Mouse (Mus musculus): Measurements from ENCODE around the gene Gcnt1. TPM values are rescaled to one million over a fixed set of nuclear protein-coding genes. Genes with fewer than 3 reads are reported as not detected.

Gcnt1 gene
- total and polyA plus RNA-seq, 3 experiments, result 0.22 TPM; not detected in 2

DNA sequence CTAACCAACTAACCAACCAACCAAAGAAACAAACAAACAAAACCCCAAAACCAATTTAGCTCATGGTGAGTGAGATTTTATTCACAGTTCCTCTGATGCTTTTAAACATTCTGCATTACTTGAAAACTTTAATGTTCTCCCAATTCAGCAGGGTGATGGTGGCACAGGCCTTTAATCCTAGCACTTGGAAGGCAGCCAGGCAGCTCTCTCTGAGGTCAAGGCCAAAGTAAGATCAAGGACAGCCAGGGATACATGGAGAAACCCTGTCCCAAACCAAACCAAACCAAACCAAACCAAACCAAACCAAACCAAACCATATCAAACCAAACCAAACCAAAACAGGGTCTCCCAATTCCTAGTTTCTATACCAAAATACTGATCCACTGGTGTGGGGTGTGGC is 6.2 kb upstream of the Gcnt1 start:
- Histone ChIP-seq H3K79me2 (ENCODE audit: control insufficient read depth, insufficient read depth, low read length, poor library complexity) (no peaks in the 10 kb centered on the region), H3K9me3 (replicated peaks; ENCODE audit: insufficient read depth, low read length) (no peaks in the 10 kb centered on the region), H3K4me3 (ENCODE audit: control insufficient read depth in 1 of 2, insufficient read depth in 1 of 2, low read depth in 2 of 2, low read length in 2 of 2) (no peak overlapping the region), H3K27ac (ENCODE audit: control insufficient read depth, low read depth, low read length) (no peak overlapping the region), H3K36me3 (ENCODE audit: control insufficient read depth in 1 of 2, insufficient read depth in 2 of 2, low read length in 2 of 2) (no peaks in the 10 kb centered on the region), H3K9ac (ENCODE audit: control insufficient read depth, low read depth, low read length, poor library complexity, severe bottlenecking) (no peak overlapping the region), H3K27me3 (ENCODE audit: control insufficient read depth in 1 of 2, insufficient read depth in 2 of 2, low read length in 2 of 2) (peaks cover 0 to 2% of the 10 kb centered on the region in 2 experiments; a peak in 1 of 4 replicates), H3K4me1 (ENCODE audit: control insufficient read depth in 1 of 2, insufficient read depth in 2 of 2, low read length in 2 of 2) (no peaks in the 10 kb centered on the region)
- DNase-seq (ENCODE audit: low read depth, low spot score), result no peak
- TF ChIP-seq CTCF (IDR thresholded peaks at IDR 0.05 in 2 of 3, conservative IDR thresholded peaks at IDR 0.05 in 1 of 3; ENCODE audit: control insufficient read depth in 1 of 3, insufficient read depth in 1 of 3, low read depth in 2 of 3, low read length in 3 of 3, poor library complexity in 1 of 3, severe bottlenecking in 1 of 3) (no peak), MAFK (IDR thresholded peaks at IDR 0.05; ENCODE audit: borderline replicate concordance, low read depth, low read length) (no peak), ZMIZ1 (IDR thresholded peaks at IDR 0.05; ENCODE audit: low read depth, low read length) (no peak), GABPA (IDR thresholded peaks at IDR 0.05; ENCODE audit: low read depth, low read length) (no peak), NELFE (IDR thresholded peaks at IDR 0.05; ENCODE audit: low read depth, low read length) (no peak), JUND (IDR thresholded peaks at IDR 0.05; ENCODE audit: low read depth, low read length) (no peak), TBP (IDR thresholded peaks at IDR 0.05; ENCODE audit: low read depth, low read length) (no peak), ELF1 (IDR thresholded peaks at IDR 0.05; ENCODE audit: low read depth, low read length) (no peak), MYC (IDR thresholded peaks at IDR 0.05; ENCODE audit: low read depth, low read length) (no peak), SIN3A (IDR thresholded peaks at IDR 0.05; ENCODE audit: low read length) (no peak), NRF1 (IDR thresholded peaks at IDR 0.05; ENCODE audit: insufficient read depth, low read depth, low read length, poor library complexity, severe bottlenecking) (no peak), BHLHE40 (IDR thresholded peaks at IDR 0.05; ENCODE audit: borderline replicate concordance, low read depth, low read length) (no peak), RCOR1 (IDR thresholded peaks at IDR 0.05; ENCODE audit: low read depth, low read length) (no peak), ZC3H11A (IDR thresholded peaks at IDR 0.05; ENCODE audit: low read depth, low read length) (no peak), POLR2AphosphoS5 (IDR thresholded peaks at IDR 0.05; ENCODE audit: borderline replicate concordance, low read depth, low read length) (no peak), USF1 (IDR thresholded peaks at IDR 0.05; ENCODE audit: low read depth, low read length) (no peak)

DNA sequence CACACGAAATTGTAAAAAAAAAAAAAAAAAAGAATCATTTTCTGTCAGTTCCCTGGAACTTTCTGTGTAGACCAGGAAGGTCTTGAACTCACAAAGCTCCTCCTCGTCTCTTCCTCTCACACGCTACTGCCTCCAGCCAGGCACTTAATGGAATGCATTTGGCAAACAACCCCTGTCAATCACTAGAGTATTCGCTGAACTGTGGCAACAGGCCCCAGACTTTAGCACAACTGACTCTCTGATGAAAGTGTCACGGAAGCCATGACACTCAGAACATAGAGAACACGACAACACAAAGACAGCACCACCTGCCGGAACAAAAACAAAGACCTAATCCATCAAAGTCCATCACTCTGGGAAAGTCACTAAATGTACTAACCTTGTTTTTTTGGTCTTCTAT is 3.1 kb downstream of the Gcnt1 start:
- peaks cover 0 to 2% of the 10 kb centered on the region in 2 experiments; a peak in 2 of 4 replicates for H3K27me3 ChIP-seq (ENCODE audit: control insufficient read depth in 1 of 2, insufficient read depth in 2 of 2, low read length in 2 of 2)
- no peaks in the 10 kb centered on the region for H3K36me3 ChIP-seq (ENCODE audit: control insufficient read depth in 1 of 2, insufficient read depth in 2 of 2, low read length in 2 of 2)
- H3K9me3 ChIP-seq (replicated peaks; ENCODE audit: insufficient read depth, low read length), result no peaks in the 10 kb centered on the region
- no peak overlapping the region for H3K4me3 ChIP-seq (ENCODE audit: control insufficient read depth in 1 of 2, insufficient read depth in 1 of 2, low read depth in 2 of 2, low read length in 2 of 2)
- no peak overlapping the region for H3K9ac ChIP-seq (ENCODE audit: control insufficient read depth, low read depth, low read length, poor library complexity, severe bottlenecking)
- H3K27ac ChIP-seq (ENCODE audit: control insufficient read depth, low read depth, low read length), result no peak overlapping the region
- no peak for DNase-seq (ENCODE audit: low read depth, low spot score)
- no peaks in the 10 kb centered on the region for H3K4me1 ChIP-seq (ENCODE audit: control insufficient read depth in 1 of 2, insufficient read depth in 2 of 2, low read length in 2 of 2)
- no peaks in the 10 kb centered on the region for H3K79me2 ChIP-seq (ENCODE audit: control insufficient read depth, insufficient read depth, low read length, poor library complexity)
- TF ChIP-seq POLR2A (IDR thresholded peaks at IDR 0.05; ENCODE audit: control insufficient read depth in 1 of 2, insufficient read depth in 1 of 2, low read depth in 1 of 2, low read length in 2 of 2, poor library complexity in 1 of 2), result no peak
- TF ChIP-seq GABPA (IDR thresholded peaks at IDR 0.05; ENCODE audit: low read depth, low read length), result no peak
- TF ChIP-seq USF2 (IDR thresholded peaks at IDR 0.05; ENCODE audit: borderline replicate concordance in 1 of 2, insufficient read depth in 1 of 2, low read depth in 1 of 2, low read length in 2 of 2), result no peak
- no peak for TF ChIP-seq E2F4 (IDR thresholded peaks at IDR 0.05; ENCODE audit: borderline replicate concordance, low read depth, low read length)
- TF ChIP-seq USF1 (IDR thresholded peaks at IDR 0.05; ENCODE audit: low read depth, low read length), result no peak
